Mouse (Mus musculus) macrophage (primary cell): Measurements from ENCODE around the gene Siglece. TPM values are rescaled to one million over a fixed set of nuclear protein-coding genes. Genes with fewer than 3 reads are reported as not detected.
A peak's percentile ranks its signal among the peaks of the same experiment; 100 is the strongest.
"Not testable (repeated sequence)": the region's sequence is repeated elsewhere in the genome, so short reads cannot be mapped to it uniquely, and the experiment has no call there.

Source experiments
- H3K27ac ChIP-seq: fragments of 350-480 bp; formaldehyde crosslinking; 2 replicates; pipeline ENCODE4 v1.9.0; 2021
- H3K36me3 ChIP-seq: fragments of 350-480 bp; formaldehyde crosslinking; 2 replicates; pipeline ENCODE4 v1.9.0; 2021; ENCODE audit errors: inconsistent target
- H3K4me3 ChIP-seq: fragments of 350-480 bp; formaldehyde crosslinking; 2 replicates; pipeline ENCODE4 v1.9.0; 2021; ENCODE audit errors: inconsistent target
- H3K79me2 ChIP-seq: fragments of 350-480 bp; formaldehyde crosslinking; 2 replicates; pipeline ENCODE4 v1.9.0; 2021; ENCODE audit errors: inconsistent target
- WGBS: methylation state at CpG from one replicate; pipeline ENCODE4 v1.1.7; 2026; ENCODE audit warnings: inconsistent platforms; ENCODE audit not compliant: missing documents; 5-methylcytosine and 5-hydroxymethylcytosine counted together
- polyA plus RNA-seq: library from polyadenylated mRNA; stranded (reverse); fragments of 250-400 nt; gene quantifications from 3 replicates; pipeline ENCODE4 v1.2.4, GENCODE M21; 2018; ENCODE audit warnings: inconsistent platforms
- total RNA-seq, 78 experiments: library from RNA; depleted of rRNA; stranded (reverse); fragments of 250-400 nt; gene quantifications; 1 replicate in 9 of 78; 2 replicates in 24 of 78; 3 replicates in 43 of 78; 4 replicates in 2 of 78; pipeline ENCODE4 v1.2.4; 2018; ENCODE audit warnings: inconsistent platforms in 56 of 78

Gene Siglece
- total RNA-seq (2018; cell fraction: chromatin; rRNA removed): 10 to 100 TPM in 13 of 26 experiments, 1 to 10 TPM in 1, under 1 TPM in 8, not detected in 4; 0.41 to 48.0 (median 16.8) TPM
- total RNA-seq (2018; cell fraction: cytosol; rRNA removed): 10 to 100 TPM in 13 of 26 experiments, 1 to 10 TPM in 1, under 1 TPM in 12; 0.16 to 64.8 (median 13.7) TPM
- total RNA-seq (2018; cell fraction: nucleus; rRNA removed): 100 to 1,000 TPM in 1 of 26 experiments, 10 to 100 TPM in 12, 1 to 10 TPM in 3, under 1 TPM in 10; 0.48 to 107 (median 17.0) TPM
- 0.73 to 2.4 TPM (median 0.83 TPM) in 3 replicates for polyA plus RNA-seq

GRCm38 (mm10) chr7:43660002-43660401, at the start of gene Siglece:
TSS of gene Siglece (minus strand) at chr7:43660161.
- Histone ChIP-seq H3K79me2 (no peaks in the 10 kb centered on the region), H3K4me3 (no peak within 1 kb of the TSS), H3K36me3 (no peaks in the 10 kb centered on the region), H3K27ac (peak within 1 kb of the TSS; percentile 58)
- WGBS: 36% methylated on average over 1 of the region's 1 CpGs

DNA sequence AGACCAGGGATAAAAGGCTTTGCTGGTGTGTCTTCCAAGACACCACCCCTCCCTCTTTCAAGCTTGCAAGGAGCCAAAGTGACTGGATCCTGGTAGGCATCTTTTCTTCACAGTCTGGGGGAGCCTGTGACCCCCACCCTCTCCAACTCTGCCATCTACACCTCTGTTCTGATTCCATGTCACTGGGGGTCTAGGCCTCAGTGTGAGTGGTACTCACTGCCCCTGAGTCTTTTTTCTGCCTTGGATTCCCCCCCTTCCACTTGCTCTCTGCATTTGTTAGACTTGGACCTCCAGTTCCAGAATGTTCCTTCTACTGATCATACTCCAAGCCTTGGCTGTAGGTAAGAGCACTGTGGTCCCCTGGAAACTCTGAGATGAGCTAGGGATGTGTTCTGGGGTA, 30.2 kb upstream of the Siglece start, which contains the start of gene Klk14:
Gene Klk14, plus strand, starts transcription at position 301 of the 400 bp plus-strand sequence.
- H3K79me2 ChIP-seq: no peaks in the 10 kb centered on the region
- no peak within 1 kb of the TSS for H3K27ac ChIP-seq
- no peak within 1 kb of the TSS for H3K4me3 ChIP-seq
- H3K36me3 ChIP-seq: no peaks in the 10 kb centered on the region

- Histone ChIP-seq H3K27ac (no peak overlapping the region), H3K4me3 (no peak overlapping the region), H3K36me3 (no peaks in the 10 kb centered on the region), H3K79me2 (no peaks in the 10 kb centered on the region)
- 34% methylated on average over 7 of the region's 7 CpGs for WGBS
Observed at GRCm38 (mm10) chr7:43685088-43685487, 25.1 kb upstream of the Siglece start.

DNA sequence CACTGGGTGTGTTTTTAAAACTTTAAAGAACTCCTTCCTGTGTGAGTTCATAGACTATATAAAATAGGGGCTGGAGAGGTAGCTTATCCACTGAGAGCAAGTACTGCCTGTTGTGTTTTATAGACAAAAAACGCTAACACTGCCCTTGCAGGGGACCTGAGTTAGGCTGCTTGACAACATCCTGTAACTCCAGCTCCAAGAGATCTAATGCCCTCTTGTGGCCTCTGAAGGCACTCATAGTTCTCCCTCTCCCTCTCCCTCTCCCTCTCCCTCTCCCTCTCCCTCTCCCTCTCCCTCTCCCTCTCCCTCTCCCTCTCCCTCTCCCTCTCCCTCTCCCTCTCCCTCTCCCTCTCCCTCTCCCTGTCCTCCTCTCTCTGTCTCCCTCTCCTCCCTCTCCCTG, 22.6 kb upstream of the Siglece start:
- H3K79me2 ChIP-seq, H3K27ac ChIP-seq, H3K36me3 ChIP-seq, H3K4me3 ChIP-seq: not testable (repeated sequence)
- 27% methylated on average over 1 of the region's 1 CpGs for WGBS

GRCm38 (mm10) chr7:43680960-43681359, 21.0 kb upstream of the Siglece start:
- Histone ChIP-seq H3K36me3 (peaks cover 13% of the 10 kb centered on the region; the same call in 1 of the 2 replicates), H3K79me2 (no peaks in the 10 kb centered on the region), H3K27ac (no peak overlapping the region), H3K4me3 (no peak overlapping the region)
- WGBS: 43% methylated on average over 5 of the region's 5 CpGs

DNA sequence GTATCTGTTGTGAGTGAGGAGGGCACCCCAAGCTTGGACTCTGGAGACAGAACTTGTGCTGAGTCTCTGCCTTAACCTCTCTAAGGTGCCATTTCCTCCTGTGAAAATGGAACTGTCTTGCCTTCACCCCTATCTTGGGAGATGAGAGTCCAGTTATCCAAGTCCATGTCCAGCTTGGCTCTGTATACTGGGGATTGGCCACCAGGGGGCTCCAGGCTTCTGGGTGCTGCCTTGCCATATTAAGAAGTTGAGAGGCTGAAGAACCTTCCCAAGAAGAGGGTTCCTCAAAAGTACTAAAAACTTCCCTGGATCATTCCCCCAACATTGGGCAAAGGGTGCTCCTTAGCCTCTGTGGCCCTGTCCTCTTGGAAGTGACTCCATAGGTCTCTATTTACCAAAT, 18.6 kb upstream of the Siglece start:
- H3K36me3 ChIP-seq: peaks cover 18% of the 10 kb centered on the region; the same call in 1 of the 2 replicates
- H3K4me3 ChIP-seq: no peak overlapping the region
- peaks cover 11% of the 10 kb centered on the region; the same call in 1 of the 2 replicates for H3K79me2 ChIP-seq
- no peak overlapping the region for H3K27ac ChIP-seq

GRCm38 (mm10) chr7:43675091-43675490, 15.1 kb upstream of the Siglece start:
- H3K27ac ChIP-seq: no peak overlapping the region
- 98% methylated on average over 15 of the region's 32 CpGs for WGBS

GRCm38 (mm10) chr7:43672581-43673260, 12.8 kb upstream of the Siglece start:
- 25% methylated on average over 10 of the region's 10 CpGs for WGBS
- Histone ChIP-seq H3K79me2 (peaks cover 26% of the 10 kb centered on the region; the same call in 1 of the 2 replicates), H3K4me3 (peak overlapping the region; percentile 86), H3K36me3 (peaks cover 17% of the 10 kb centered on the region; the same call in 1 of the 2 replicates), H3K27ac (peak overlapping the region; percentile 72; the same call in 1 of the 2 replicates)

More at GRCm38 (mm10) chr7:43675091-43675490, 15.1 kb upstream of the Siglece start:
- peaks cover 26% of the 10 kb centered on the region; the same call in 1 of the 2 replicates for H3K79me2 ChIP-seq
- H3K4me3 ChIP-seq: no peak overlapping the region
- H3K36me3 ChIP-seq: peaks cover 18% of the 10 kb centered on the region; the same call in 1 of the 2 replicates

- peaks cover 10% of the 10 kb centered on the region; the same call in 1 of the 2 replicates for H3K36me3 ChIP-seq
- peaks cover 26% of the 10 kb centered on the region; the same call in 1 of the 2 replicates for H3K79me2 ChIP-seq
- H3K4me3 ChIP-seq: peak within 1 kb of the TSS; percentile 86
- WGBS: under 1% methylated on average over 26 of the region's 26 CpGs
- H3K27ac ChIP-seq: peak within 1 kb of the TSS; percentile 72
Observed at GRCm38 (mm10) chr7:43671809-43672580, 12.0 kb upstream of the Siglece start, which contains the start of gene Ctu1. TSS of gene Ctu1 (plus strand) at chr7:43672016.

- Histone ChIP-seq H3K36me3 (peaks cover 7% of the 10 kb centered on the region; the same call in 1 of the 2 replicates), H3K27ac (peak overlapping the region; percentile 72), H3K79me2 (peaks cover 26% of the 10 kb centered on the region; the same call in 1 of the 2 replicates), H3K4me3 (peak overlapping the region; percentile 86)
- 52% methylated on average over 11 of the region's 11 CpGs for WGBS
Observed at GRCm38 (mm10) chr7:43671064-43671808, 11.3 kb upstream of the Siglece start.

DNA sequence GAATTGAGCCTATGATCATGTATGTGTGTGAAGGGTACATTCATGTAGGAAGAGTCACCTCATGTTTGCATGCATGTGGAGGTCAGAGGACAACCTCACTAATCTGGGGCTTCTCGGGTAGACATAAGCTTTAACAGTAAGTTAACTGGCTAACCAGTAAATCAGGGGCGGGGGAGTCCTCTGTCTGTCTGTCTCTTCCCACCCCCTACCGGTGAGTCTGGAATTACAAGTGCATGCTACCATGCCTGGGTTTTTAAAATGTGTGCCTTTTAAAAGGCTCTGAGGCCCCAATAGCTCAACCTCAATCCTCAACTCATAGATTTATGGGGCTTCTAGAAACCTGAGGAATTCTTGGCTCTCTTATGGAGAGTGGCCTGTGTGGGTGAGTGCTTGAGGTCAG, 8.6 kb upstream of the Siglece start:
- H3K4me3 ChIP-seq: no peak overlapping the region
- H3K79me2 ChIP-seq: peaks cover 16% of the 10 kb centered on the region; the same call in 1 of the 2 replicates
- 35% methylated on average over 3 of the region's 3 CpGs for WGBS
- H3K36me3 ChIP-seq: no peaks in the 10 kb centered on the region
- H3K27ac ChIP-seq: no peak overlapping the region

- not testable (repeated sequence) for H3K27ac ChIP-seq, H3K36me3 ChIP-seq, H3K79me2 ChIP-seq, H3K4me3 ChIP-seq
- WGBS: 57% methylated on average over 4 of the region's 4 CpGs
Observed at GRCm38 (mm10) chr7:43667221-43667620, 7.3 kb upstream of the Siglece start.

DNA sequence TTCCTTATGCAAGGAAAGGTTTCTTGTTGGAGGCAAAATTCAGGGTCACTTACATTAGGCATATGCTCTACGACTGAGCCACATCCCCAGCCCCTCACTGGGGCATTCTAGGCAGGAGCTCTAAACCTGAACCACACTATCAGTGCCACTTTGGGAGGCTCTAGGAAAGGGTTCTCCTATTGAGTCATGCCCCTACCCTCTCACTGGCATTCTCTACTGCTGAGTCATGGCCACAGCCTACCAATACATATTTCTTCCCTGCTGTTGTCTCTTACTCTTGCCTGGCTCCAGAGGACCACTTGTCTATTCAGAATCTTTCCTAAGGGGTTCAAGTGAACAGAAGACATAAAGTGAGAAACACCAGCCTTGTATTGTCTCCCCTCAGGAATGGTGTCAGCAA, 2.8 kb upstream of the Siglece start:
- Histone ChIP-seq H3K79me2 (no peaks in the 10 kb centered on the region), H3K4me3 (no peak overlapping the region), H3K27ac (no peak overlapping the region), H3K36me3 (no peaks in the 10 kb centered on the region)
- 64% methylated on average over 1 of the region's 1 CpGs for WGBS

- Histone ChIP-seq H3K79me2 (no peaks in the 10 kb centered on the region), H3K4me3 (no peak overlapping the region), H3K36me3 (no peaks in the 10 kb centered on the region), H3K27ac (no peak overlapping the region)
- WGBS: 55% methylated on average over 6 of the region's 6 CpGs
Observed at GRCm38 (mm10) chr7:43656232-43656631, 3.7 kb downstream of the Siglece start.
